Mouse (Mus musculus): ENCODE results near the gene Pip5k1b.

DNA sequence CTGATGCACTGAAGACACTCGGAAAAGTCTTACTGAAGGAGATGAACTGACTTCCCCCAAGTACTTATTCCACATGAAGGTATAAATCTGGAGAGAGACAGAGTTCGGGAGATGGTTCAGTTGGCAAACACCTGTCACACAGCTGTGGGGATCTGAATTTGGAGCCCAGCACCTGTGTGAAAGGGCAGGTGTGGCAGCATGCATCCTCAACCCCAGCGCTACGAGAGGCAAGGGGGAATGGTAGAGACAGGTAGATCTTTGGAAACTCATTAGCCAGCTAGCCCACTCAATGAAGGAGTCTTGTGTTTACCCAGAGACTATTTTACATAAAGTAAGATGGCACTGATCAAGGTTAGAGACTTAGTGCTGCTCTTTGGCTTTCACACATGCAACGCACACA lies 29.5 kb upstream of the Pip5k1b start:
- TF ChIP-seq GATA1 (IDR thresholded peaks at IDR 0.05; ENCODE audit: low read length) (no peak), TAL1 (IDR thresholded peaks at IDR 0.05; ENCODE audit: low read length) (no peak)
